Mouse (Mus musculus): ENCODE results near the gene Zfp652. TPM values are rescaled to one million over a fixed set of nuclear protein-coding genes. Genes with fewer than 3 reads are reported as not detected.
"Not testable (repeated sequence)": the region's sequence is repeated elsewhere in the genome, so short reads cannot be mapped to it uniquely, and the experiment has no call there.

The Zfp652 gene
- total RNA-seq, 2 experiments from 2014 or later = 49.2 to 53.4 TPM

DNA sequence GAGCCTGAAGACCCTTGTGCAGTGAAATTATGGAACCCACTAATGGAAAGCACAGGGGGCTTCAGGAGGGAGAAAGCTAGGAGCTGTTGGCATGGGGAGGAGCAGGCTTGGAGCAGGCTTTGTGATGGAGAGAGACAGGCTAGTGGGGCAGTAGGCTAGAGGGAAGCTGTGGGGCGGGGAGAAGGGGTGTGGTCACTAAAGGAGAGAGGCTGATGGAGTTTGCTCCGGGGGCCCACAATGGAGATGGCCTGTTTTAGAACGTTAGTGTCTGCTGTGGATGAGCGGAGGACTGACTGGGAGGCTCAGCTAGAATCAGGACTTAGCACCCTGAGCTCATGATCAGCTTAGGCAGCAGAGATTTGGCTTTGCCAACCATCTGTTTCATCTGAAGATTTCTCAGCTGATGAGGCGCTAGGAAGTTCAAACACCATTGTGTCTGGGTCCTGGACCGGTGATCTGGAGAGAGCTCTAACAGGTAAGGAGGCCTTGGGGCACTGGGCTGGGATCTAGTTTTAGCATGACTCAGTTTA lies 131.0 kb downstream of the Zfp652 start:
- no peak for DNase-seq (ENCODE audit: low spot score in 2 of 2)

- DNase-seq (ENCODE audit: low spot score in 2 of 2) = no peak
Measured at GRCm38 (mm10) chr11:95844935-95845334, 132.5 kb downstream of the Zfp652 start.

- no peak for DNase-seq (ENCODE audit: low spot score in 2 of 2)
Measured at GRCm38 (mm10) chr11:95850898-95851297, 138.4 kb downstream of the Zfp652 start.

DNA sequence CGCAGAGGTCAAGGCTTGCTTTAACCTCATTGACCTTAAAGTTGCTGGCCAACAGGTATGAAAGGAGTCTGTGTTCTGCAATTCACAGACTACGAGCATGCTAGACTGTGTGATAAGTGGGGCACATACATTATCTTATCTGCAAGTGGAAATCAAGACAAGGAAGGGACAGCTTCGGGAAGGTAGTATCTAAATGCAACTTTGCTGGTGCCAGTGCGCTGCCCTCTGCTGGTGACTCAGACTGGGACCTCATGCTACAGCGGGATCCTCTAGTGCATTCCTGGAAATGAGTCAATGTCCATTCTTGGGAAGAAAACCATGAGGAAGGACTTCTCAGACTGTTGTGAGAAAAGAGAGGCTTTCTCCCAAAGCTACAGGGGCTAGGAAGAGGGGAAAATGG lies 141.2 kb downstream of the Zfp652 start:
- DNase-seq (ENCODE audit: low spot score in 2 of 2) = peak in 1 of 2 experiments; percentile 61

- DNase-seq (ENCODE audit: low spot score in 2 of 2) = no peak
Measured at GRCm38 (mm10) chr11:95857306-95857705, 144.8 kb downstream of the Zfp652 start.

DNA sequence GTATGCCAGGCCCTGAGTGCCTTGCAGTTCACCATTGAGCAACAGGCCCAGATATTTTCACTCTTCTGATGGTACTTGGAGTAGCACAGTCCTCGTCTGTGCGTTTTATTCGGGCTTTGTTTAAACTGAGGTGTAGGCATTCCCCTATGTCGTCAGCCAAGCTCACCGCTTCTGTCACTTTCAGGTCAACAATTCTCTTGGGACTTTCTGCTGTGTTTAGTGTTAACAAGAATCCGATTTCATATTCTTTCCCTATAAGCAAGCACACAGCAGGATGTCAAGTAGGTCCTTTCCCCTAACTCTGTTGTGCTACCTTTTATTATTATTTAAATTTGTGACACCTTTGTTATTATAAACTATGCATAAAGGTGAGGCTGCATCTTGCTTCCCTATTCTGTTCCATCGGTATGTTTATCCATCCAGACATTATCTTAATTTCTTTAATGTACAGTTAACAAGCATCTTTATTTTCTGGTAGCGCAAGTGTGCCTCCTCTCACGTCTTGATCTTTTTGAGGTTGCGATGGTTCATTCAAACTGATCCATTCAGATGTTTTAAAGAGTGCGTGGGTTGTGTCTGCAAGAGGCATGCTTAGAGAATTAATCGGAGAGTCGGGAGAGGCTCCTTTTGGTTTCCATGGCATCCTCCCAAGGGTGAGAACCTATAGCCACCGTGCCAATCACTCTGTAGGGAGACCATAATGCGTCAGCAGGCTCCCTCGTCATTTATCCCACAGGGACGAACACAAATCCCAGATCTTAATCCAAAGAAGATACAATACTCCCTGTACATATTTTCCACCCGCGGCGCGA lies 145.4 kb downstream of the Zfp652 start:
- no peak for DNase-seq (ENCODE audit: low spot score in 2 of 2)

- peak; percentile 95 to 96 for DNase-seq (ENCODE audit: low spot score in 2 of 2)
Measured at GRCm38 (mm10) chr11:95858528-95859467, 146.3 kb downstream of the Zfp652 start.

DNA sequence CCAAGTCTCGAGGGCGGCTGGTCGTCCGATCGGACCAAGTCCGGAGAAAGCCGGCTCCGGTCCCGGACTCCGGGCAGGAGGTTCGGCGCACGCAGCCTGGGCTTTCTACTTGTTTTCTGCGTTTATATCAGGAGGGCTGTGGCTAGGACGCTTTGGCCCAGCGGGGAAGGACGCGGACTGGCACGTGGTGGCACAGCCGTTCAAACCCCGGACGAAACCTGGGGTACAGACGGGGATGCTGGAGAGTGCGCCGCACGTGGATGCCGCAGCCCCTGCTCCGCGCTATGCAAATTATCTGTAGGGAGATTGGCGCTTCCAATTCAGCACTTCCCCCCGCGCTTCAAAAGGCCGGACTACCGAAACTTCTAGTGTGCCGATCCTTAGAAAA lies 147.0 kb downstream of the Zfp652 start:
- no peak for DNase-seq (ENCODE audit: low spot score in 2 of 2)

- no peak for DNase-seq (ENCODE audit: low spot score in 2 of 2)
Measured at GRCm38 (mm10) chr11:95860071-95860490, 147.6 kb downstream of the Zfp652 start.

DNA sequence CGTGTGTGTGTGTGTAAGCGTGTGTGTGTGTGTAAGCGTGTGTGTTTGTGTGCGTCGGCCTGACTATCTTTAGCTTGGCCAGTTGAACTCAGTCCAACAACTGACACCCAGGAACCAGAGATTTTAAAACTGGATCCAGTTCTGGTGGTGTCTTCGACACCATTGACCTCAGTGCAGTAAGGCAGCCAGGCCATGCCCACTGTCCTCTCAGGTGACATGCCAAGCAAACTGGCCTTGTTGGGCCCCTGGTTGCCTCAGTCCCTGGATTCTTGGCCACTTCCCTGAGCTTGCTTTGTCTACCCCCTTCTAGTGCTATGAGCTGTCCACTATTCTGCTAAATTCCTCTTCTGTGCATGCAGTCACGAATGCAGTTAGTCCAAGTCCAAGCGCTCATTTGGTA lies 148.9 kb downstream of the Zfp652 start:
- no peak for DNase-seq (ENCODE audit: low spot score in 2 of 2)

DNA sequence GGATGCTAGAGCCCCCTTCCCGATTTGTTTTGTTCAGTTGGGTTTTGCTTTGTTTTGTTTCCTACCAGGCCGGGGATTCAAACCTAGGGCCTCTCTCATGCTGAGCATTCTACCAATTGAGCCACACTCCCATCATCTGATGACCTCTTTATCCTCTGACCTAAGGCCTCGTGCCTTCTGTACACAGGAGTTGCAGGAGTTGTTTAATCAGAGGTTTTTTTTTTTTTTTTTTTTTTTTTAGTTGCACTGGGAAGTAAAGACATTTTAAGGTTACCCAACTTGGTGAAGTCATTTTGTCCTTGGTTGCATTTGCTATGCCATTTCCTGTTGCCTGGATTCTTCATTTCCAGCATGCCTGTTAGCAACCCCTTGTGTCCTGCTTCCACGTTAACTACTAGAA lies 157.0 kb downstream of the Zfp652 start:
- no peak for DNase-seq (ENCODE audit: low spot score in 2 of 2)

GRCm38 (mm10) chr11:95869918-95870470 lies 157.5 kb downstream of the Zfp652 start:
- DNase-seq (ENCODE audit: low spot score in 2 of 2) = no peak

DNA sequence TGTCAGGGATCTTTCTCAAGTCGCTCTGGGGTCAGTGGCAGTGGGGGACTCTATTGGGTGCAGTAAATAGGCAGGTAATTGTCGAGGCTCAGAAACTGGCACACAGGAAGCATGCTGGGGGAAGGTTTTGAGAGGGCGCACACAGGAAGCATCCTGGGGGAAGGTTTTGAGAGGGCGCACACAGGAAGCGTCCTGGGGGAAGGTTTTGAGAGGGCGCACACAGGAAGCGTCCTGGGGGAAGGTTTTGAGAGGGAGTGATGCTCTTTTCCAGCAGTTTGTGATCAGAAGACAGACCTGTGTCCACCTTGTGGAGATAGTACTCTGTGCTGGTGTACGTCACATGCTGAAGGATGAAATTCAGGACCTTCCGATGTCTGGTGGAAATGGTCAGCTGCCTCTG lies 163.3 kb downstream of the Zfp652 start:
- DNase-seq (ENCODE audit: low spot score in 2 of 2) = no peak

DNA sequence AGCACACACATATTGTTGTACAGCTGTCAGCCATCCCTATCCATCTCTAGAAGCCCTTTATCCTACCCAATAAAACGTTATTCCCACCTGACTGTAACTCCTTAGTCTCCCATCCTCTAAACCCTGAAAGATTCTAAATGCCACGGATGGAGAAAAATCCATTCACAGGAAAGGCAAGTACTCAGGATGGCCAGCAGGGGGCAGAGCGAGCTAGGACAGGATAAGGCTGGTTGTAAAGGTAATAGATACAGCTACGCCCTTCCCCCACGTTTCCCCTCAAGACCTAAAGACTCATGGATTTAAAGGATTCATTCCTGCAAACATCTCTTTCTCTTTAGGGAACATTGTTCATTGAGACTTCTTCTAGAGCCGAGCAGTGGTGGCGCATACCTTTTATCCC lies 163.8 kb downstream of the Zfp652 start:
- peak; percentile 35 to 59 for DNase-seq (ENCODE audit: low spot score in 2 of 2)

GRCm38 (mm10) chr11:95879861-95880260 lies 167.4 kb downstream of the Zfp652 start:
- not testable (repeated sequence) for DNase-seq (ENCODE audit: low spot score in 2 of 2)

Other genes with a start within 250 kb of the Zfp652 start
- 1 to 10 TPM; 1.3 to 1.8 TPM for gene Nxph3, start 198.1 kb upstream of the Zfp652 start, total RNA-seq (2021)
- gene Ngfr, start 124.9 kb upstream of the Zfp652 start, total RNA-seq (2021) = 10 to 100 TPM; 24.2 to 25.0 TPM
- 100 to 1,000 TPM; 144 to 147 TPM for gene Phb, start 45.7 kb upstream of the Zfp652 start, total RNA-seq (2021)
- 1 to 10 TPM in 1 of 2 experiments, under 1 TPM in 1; 0.83 to 1.1 TPM for gene B130006D01Rik, start 10.9 kb downstream of the Zfp652 start, total RNA-seq (2021)
- gene Phospho1, start 111.8 kb downstream of the Zfp652 start, total RNA-seq (2021) = 10 to 100 TPM; 82.5 to 91.1 TPM
- 10 to 100 TPM; 12.0 to 12.9 TPM for gene Gngt2, start 124.5 kb downstream of the Zfp652 start, total RNA-seq (2021)
- gene Abi3, start 129.8 kb downstream of the Zfp652 start, total RNA-seq (2021) = 1 to 10 TPM; 7.6 to 8.5 TPM
- not detected for gene B4galnt2, start 202.2 kb downstream of the Zfp652 start, total RNA-seq (2021)

Measured in gastrocnemius, postnatal 4 days (tissue).